Mouse (Mus musculus): ENCODE measurements around the gene Clec4f. TPM values are rescaled to one million over a fixed set of nuclear protein-coding genes. Genes with fewer than 3 reads are reported as not detected.

Clec4f gene
- 0.06 and 0.13 TPM in 2 replicates for polyA plus RNA-seq (2012)

- H3K4me3 ChIP-seq (replicated peaks), result no peak within 1 kb of the TSS
Observed at GRCm38 (mm10) chr6:83656087-83656486, at the start of gene Clec4f. Gene Clec4f (minus strand): TSS chr6:83656187.

GRCm38 (mm10) chr6:83704701-83705100 lies 48.7 kb upstream of the Clec4f start:
- Histone ChIP-seq H3K27me3 (ENCODE audit: control insufficient read depth) (peaks cover 98% of the 10 kb centered on the region), H3K36me3 (ENCODE audit: control insufficient read depth) (no peaks in the 10 kb centered on the region), H3K4me3 (replicated peaks) (no peak overlapping the region), H3K4me1 (ENCODE audit: control insufficient read depth) (no peaks in the 10 kb centered on the region), H3K9me3 (ENCODE audit: control insufficient read depth, low read length) (peaks cover 2% of the 10 kb centered on the region; the same call in 1 of the 2 replicates)
- TF ChIP-seq GATA1 (IDR thresholded peaks at IDR 0.05; ENCODE audit: low read length) (no peak), TAL1 (IDR thresholded peaks at IDR 0.05; ENCODE audit: low read length) (no peak)

More at GRCm38 (mm10) chr6:83656087-83656486, at the start of gene Clec4f:
- TF ChIP-seq TAL1 (IDR thresholded peaks at IDR 0.05; ENCODE audit: low read length) (no peak), GATA1 (IDR thresholded peaks at IDR 0.05; ENCODE audit: low read length) (no peak)
- H3K36me3 ChIP-seq (ENCODE audit: control insufficient read depth), result no peaks in the 10 kb centered on the region
- H3K4me1 ChIP-seq (ENCODE audit: control insufficient read depth), result no peaks in the 10 kb centered on the region
- no peaks in the 10 kb centered on the region for H3K27me3 ChIP-seq (ENCODE audit: control insufficient read depth)
- no peaks in the 10 kb centered on the region for H3K9me3 ChIP-seq (ENCODE audit: control insufficient read depth, low read length)

- Histone ChIP-seq H3K4me3 (replicated peaks) (no peak overlapping the region), H3K4me1 (ENCODE audit: control insufficient read depth) (no peaks in the 10 kb centered on the region), H3K9me3 (ENCODE audit: control insufficient read depth, low read length) (peaks cover 2% of the 10 kb centered on the region; the same call in 1 of the 2 replicates), H3K27me3 (ENCODE audit: control insufficient read depth) (peaks cover 98% of the 10 kb centered on the region), H3K36me3 (ENCODE audit: control insufficient read depth) (no peaks in the 10 kb centered on the region)
- TF ChIP-seq GATA1 (IDR thresholded peaks at IDR 0.05; ENCODE audit: low read length) (no peak), TAL1 (IDR thresholded peaks at IDR 0.05; ENCODE audit: low read length) (no peak)
Observed at GRCm38 (mm10) chr6:83704294-83704693, 48.3 kb upstream of the Clec4f start.

DNA sequence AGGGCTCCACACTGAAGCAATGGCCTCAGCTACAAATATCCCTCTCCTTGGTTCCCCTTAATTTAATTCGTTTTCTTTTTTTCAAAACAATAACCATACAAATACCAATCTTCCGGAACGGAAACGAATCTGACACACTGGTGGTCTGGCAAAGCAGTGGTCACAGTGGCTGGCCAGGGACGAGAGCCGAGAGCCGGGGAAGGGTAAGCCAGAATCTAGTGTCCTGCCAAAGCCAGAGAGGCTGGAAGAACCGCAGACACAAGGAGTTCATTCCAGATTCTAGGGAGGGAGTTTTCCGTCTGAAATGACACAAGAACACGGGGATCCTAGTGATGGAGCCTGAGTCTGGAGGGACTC lies 47.7 kb upstream of the Clec4f start:
- H3K4me3 ChIP-seq (replicated peaks), result no peak overlapping the region
- peaks cover 2% of the 10 kb centered on the region; the same call in 1 of the 2 replicates for H3K9me3 ChIP-seq (ENCODE audit: control insufficient read depth, low read length)
- no peak for TF ChIP-seq TAL1 (IDR thresholded peaks at IDR 0.05; ENCODE audit: low read length)
- no peak for TF ChIP-seq GATA1 (IDR thresholded peaks at IDR 0.05; ENCODE audit: low read length)
- H3K36me3 ChIP-seq (ENCODE audit: control insufficient read depth), result no peaks in the 10 kb centered on the region
- no peaks in the 10 kb centered on the region for H3K4me1 ChIP-seq (ENCODE audit: control insufficient read depth)
- peaks cover 98% of the 10 kb centered on the region for H3K27me3 ChIP-seq (ENCODE audit: control insufficient read depth)

DNA sequence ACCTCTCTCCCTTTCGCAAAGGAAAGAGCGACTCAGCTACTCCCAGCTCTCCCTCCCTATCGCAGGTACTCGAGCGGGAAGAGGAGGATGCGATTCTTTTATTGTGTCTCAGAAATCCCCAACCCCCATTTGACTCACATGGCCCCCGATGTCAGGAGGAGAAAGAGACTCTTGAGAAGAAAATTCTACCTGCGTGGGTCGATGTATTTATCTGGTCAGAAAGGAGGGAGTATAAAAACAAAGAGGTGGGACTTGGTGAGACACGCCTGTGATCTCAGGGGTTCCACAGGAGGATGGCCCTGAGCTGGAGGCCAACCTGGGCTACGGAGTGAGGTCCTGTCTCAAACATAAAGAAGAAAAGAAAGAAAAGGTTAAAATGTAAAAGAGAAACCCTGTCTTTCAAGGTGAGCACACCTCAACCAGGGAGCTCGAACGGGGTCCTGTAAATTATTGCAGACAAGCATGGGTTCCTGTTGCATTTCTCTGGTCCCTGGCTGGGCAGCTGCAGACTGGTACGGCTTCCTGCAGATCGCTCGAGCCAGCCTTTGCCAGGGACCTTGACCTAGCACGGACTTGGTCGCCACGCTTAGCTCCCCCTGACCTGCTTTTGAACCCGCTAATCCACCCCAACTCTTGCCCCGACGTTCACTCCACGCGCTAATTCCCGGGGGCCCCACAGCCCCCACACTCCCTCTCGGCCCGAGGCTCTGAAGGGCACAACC lies 47.2 kb upstream of the Clec4f start:
- Histone ChIP-seq H3K4me3 (replicated peaks) (no peak overlapping the region), H3K27me3 (ENCODE audit: control insufficient read depth) (peaks cover 98% of the 10 kb centered on the region), H3K36me3 (ENCODE audit: control insufficient read depth) (no peaks in the 10 kb centered on the region), H3K9me3 (ENCODE audit: control insufficient read depth, low read length) (peaks cover 2% of the 10 kb centered on the region; the same call in 1 of the 2 replicates), H3K4me1 (ENCODE audit: control insufficient read depth) (no peaks in the 10 kb centered on the region)
- TF ChIP-seq TAL1 (IDR thresholded peaks at IDR 0.05; ENCODE audit: low read length), result no peak
- TF ChIP-seq GATA1 (IDR thresholded peaks at IDR 0.05; ENCODE audit: low read length), result no peak

GRCm38 (mm10) chr6:83702146-83702999 lies 46.4 kb upstream of the Clec4f start:
- peaks cover 2% of the 10 kb centered on the region; the same call in 1 of the 2 replicates for H3K9me3 ChIP-seq (ENCODE audit: control insufficient read depth, low read length)
- peaks cover 98% of the 10 kb centered on the region for H3K27me3 ChIP-seq (ENCODE audit: control insufficient read depth)
- TF ChIP-seq TAL1 (IDR thresholded peaks at IDR 0.05; ENCODE audit: low read length) (no peak), GATA1 (IDR thresholded peaks at IDR 0.05; ENCODE audit: low read length) (no peak)

GRCm38 (mm10) chr6:83701001-83701400 lies 45.0 kb upstream of the Clec4f start:
- H3K4me1 ChIP-seq (ENCODE audit: control insufficient read depth), result no peaks in the 10 kb centered on the region
- no peak overlapping the region for H3K4me3 ChIP-seq (replicated peaks)
- no peaks in the 10 kb centered on the region for H3K36me3 ChIP-seq (ENCODE audit: control insufficient read depth)
- no peak for TF ChIP-seq TAL1 (IDR thresholded peaks at IDR 0.05; ENCODE audit: low read length)
- TF ChIP-seq GATA1 (IDR thresholded peaks at IDR 0.05; ENCODE audit: low read length), result no peak
- peaks cover 2% of the 10 kb centered on the region; the same call in 1 of the 2 replicates for H3K9me3 ChIP-seq (ENCODE audit: control insufficient read depth, low read length)
- H3K27me3 ChIP-seq (ENCODE audit: control insufficient read depth), result peaks cover 98% of the 10 kb centered on the region

More at GRCm38 (mm10) chr6:83702146-83702999, 46.4 kb upstream of the Clec4f start:
- no peaks in the 10 kb centered on the region for H3K4me1 ChIP-seq (ENCODE audit: control insufficient read depth)
- no peaks in the 10 kb centered on the region for H3K36me3 ChIP-seq (ENCODE audit: control insufficient read depth)
- no peak overlapping the region for H3K4me3 ChIP-seq (replicated peaks)

DNA sequence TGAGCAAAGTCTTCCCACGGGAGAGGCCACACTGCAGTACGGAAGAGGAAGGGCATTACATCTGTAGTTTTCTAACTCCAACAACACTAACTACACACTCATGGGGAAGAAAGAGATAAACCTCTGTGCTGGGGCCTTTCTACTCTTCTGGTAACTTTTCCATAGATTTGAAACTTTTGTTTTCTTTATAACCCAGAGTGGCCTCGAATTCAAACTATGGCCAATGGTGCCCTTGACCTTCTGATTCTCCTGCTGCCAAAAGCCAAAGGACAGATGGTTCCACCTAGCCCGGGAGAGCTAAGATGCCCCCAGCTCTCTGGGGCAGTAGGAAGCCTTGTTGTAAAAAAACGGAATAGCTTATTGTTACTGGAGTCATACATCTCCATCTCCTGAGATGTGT lies 44.0 kb upstream of the Clec4f start:
- no peak overlapping the region for H3K4me3 ChIP-seq (replicated peaks)
- H3K36me3 ChIP-seq (ENCODE audit: control insufficient read depth), result no peaks in the 10 kb centered on the region
- peaks cover 98% of the 10 kb centered on the region for H3K27me3 ChIP-seq (ENCODE audit: control insufficient read depth)
- TF ChIP-seq GATA1 (IDR thresholded peaks at IDR 0.05; ENCODE audit: low read length), result no peak
- no peak for TF ChIP-seq TAL1 (IDR thresholded peaks at IDR 0.05; ENCODE audit: low read length)
- H3K4me1 ChIP-seq (ENCODE audit: control insufficient read depth), result no peaks in the 10 kb centered on the region
- H3K9me3 ChIP-seq (ENCODE audit: control insufficient read depth, low read length), result peaks cover 2% of the 10 kb centered on the region; the same call in 1 of the 2 replicates

GRCm38 (mm10) chr6:83697932-83698331 lies 41.9 kb upstream of the Clec4f start:
- TF ChIP-seq TAL1 (IDR thresholded peaks at IDR 0.05; ENCODE audit: low read length) (no peak), GATA1 (IDR thresholded peaks at IDR 0.05; ENCODE audit: low read length) (no peak)
- peaks cover 99% of the 10 kb centered on the region for H3K27me3 ChIP-seq (ENCODE audit: control insufficient read depth)

More at GRCm38 (mm10) chr6:83697932-83698331, 41.9 kb upstream of the Clec4f start:
- Histone ChIP-seq H3K4me1 (ENCODE audit: control insufficient read depth) (no peaks in the 10 kb centered on the region), H3K36me3 (ENCODE audit: control insufficient read depth) (no peaks in the 10 kb centered on the region), H3K9me3 (ENCODE audit: control insufficient read depth, low read length) (peaks cover 2% of the 10 kb centered on the region; the same call in 1 of the 2 replicates), H3K4me3 (replicated peaks) (no peak overlapping the region)
